Mouse (Mus musculus): ENCODE measurements at regions not wholly inside any gene's neighbourhood (a gene's known extent, or its start where the extent isn't known, plus 50 kb on each side); places are given as distances from the start of the nearest gene placed in this dataset.
A peak's percentile ranks its signal among the peaks of the same experiment; 100 is the strongest.

GRCm38 (mm10) chr10:43634371-43635080 lies 56.4 kb downstream of the Cd24a start:
- no peak for DNase-seq (ENCODE audit: low spot score in 2 of 2)

- DNase-seq (ENCODE audit: low spot score in 2 of 2): no peak
Measured at GRCm38 (mm10) chr10:43641169-43641945, 63.3 kb downstream of the Cd24a start.

GRCm38 (mm10) chr10:43646326-43646725 lies 68.2 kb downstream of the Cd24a start:
- no peak for DNase-seq (ENCODE audit: low spot score in 2 of 2)

GRCm38 (mm10) chr10:43646965-43647364 lies 68.9 kb downstream of the Cd24a start:
- no peak for DNase-seq (ENCODE audit: low spot score in 2 of 2)

- DNase-seq (ENCODE audit: low spot score in 2 of 2): no peak
Measured at GRCm38 (mm10) chr10:43648186-43648585, 70.1 kb downstream of the Cd24a start.

- peak in 1 of 2 experiments; percentile 12 for DNase-seq (ENCODE audit: low spot score in 2 of 2)
Measured at GRCm38 (mm10) chr10:43648815-43649447, 70.8 kb downstream of the Cd24a start.

GRCm38 (mm10) chr10:43650449-43650848 lies 72.4 kb downstream of the Cd24a start:
- DNase-seq (ENCODE audit: low spot score in 2 of 2): no peak

- DNase-seq (ENCODE audit: low spot score in 2 of 2): no peak
Measured at GRCm38 (mm10) chr10:43651505-43651904, 73.4 kb downstream of the Cd24a start.

GRCm38 (mm10) chr10:43651915-43652314 lies 73.8 kb downstream of the Cd24a start:
- DNase-seq (ENCODE audit: low spot score in 2 of 2): no peak

GRCm38 (mm10) chr10:43655082-43655671 lies 77.1 kb downstream of the Cd24a start:
- DNase-seq (ENCODE audit: low spot score in 2 of 2): no peak

- no peak for DNase-seq (ENCODE audit: low spot score in 2 of 2)
Measured at GRCm38 (mm10) chr10:43655680-43656079, 77.6 kb downstream of the Cd24a start.

GRCm38 (mm10) chr10:43656207-43656606 lies 78.1 kb downstream of the Cd24a start:
- DNase-seq (ENCODE audit: low spot score in 2 of 2): no peak

- DNase-seq (ENCODE audit: low spot score in 2 of 2): no peak
Measured at GRCm38 (mm10) chr10:43657501-43658225, 79.6 kb downstream of the Cd24a start.

- no peak for DNase-seq (ENCODE audit: low spot score in 2 of 2)
Measured at GRCm38 (mm10) chr10:43658226-43658593, 80.1 kb downstream of the Cd24a start.

- no peak for DNase-seq (ENCODE audit: low spot score in 2 of 2)
Measured at GRCm38 (mm10) chr10:43664844-43665243, 86.8 kb downstream of the Cd24a start.

- DNase-seq (ENCODE audit: low spot score in 2 of 2): no peak
Measured at GRCm38 (mm10) chr10:43666262-43667085, 88.4 kb downstream of the Cd24a start.

GRCm38 (mm10) chr10:43667086-43667690 lies 89.1 kb downstream of the Cd24a start:
- no peak for DNase-seq (ENCODE audit: low spot score in 2 of 2)

- DNase-seq (ENCODE audit: low spot score in 2 of 2): no peak
Measured at GRCm38 (mm10) chr10:43667732-43668247, 89.7 kb downstream of the Cd24a start.

- no peak for DNase-seq (ENCODE audit: low spot score in 2 of 2)
Measured at GRCm38 (mm10) chr10:43669471-43669870, 91.4 kb downstream of the Cd24a start.

GRCm38 (mm10) chr10:43670745-43671144 lies 92.7 kb downstream of the Cd24a start:
- DNase-seq (ENCODE audit: low spot score in 2 of 2): no peak
